Mouse (Mus musculus): ENCODE measurements around the gene Gatad1.
A peak's percentile ranks its signal among the peaks of the same experiment; 100 is the strongest.
"Not testable (repeated sequence)": the region's sequence is repeated elsewhere in the genome, so short reads cannot be mapped to it uniquely, and the experiment has no call there.

Gene Gatad1

GRCm38 (mm10) chr5:3633315-3633714, 23.7 kb downstream of the Gatad1 start:
- DNase-seq: no peak

- DNase-seq: no peak
Observed at GRCm38 (mm10) chr5:3632285-3632684, 24.7 kb downstream of the Gatad1 start.

GRCm38 (mm10) chr5:3631512-3632271, 25.3 kb downstream of the Gatad1 start:
- DNase-seq: no peak

DNA sequence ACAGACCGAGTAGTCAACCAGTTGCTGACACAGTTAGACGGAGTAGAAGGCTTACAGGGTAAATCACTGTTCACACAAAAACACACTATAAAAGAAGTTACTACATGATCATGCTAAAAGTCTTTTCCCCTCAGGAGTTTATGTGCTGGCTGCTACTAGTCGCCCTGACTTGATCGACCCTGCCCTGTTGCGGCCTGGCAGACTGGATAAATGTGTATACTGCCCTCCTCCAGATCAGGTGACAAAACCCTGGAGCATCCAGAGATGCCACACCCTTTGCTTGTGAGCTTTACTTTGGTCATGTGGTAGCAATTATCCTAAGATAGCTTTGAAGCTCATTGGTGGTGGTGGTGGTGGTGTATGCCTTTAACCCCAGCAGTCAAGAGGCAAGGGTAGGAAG, 26.9 kb downstream of the Gatad1 start:
- DNase-seq: no peak

GRCm38 (mm10) chr5:3620486-3620885, 36.5 kb downstream of the Gatad1 start:
- peak; percentile 61 for DNase-seq

- not testable (repeated sequence) for DNase-seq
Observed at GRCm38 (mm10) chr5:3611835-3612234, 45.1 kb downstream of the Gatad1 start.

DNA sequence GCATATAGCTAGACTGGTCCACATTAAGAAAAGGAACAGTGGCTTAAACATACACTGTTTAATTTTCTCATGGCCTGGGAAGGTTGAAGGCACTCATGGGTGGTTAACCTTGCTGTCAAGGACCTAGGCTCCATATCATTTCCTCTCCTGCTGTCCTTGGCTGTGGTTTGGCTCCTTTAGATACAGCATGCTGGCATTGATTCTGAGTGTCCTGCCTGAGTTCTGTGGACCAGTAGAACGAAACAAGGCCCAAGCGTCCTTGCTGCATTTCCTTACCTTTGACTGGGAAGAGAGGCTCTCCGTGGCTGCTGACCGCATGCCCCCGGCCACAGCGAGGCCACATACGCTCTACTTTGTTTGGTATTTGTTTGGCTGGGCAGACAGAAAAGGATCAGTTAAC, 47.7 kb downstream of the Gatad1 start:
- no peak for DNase-seq

GRCm38 (mm10) chr5:3607114-3607513, 49.9 kb downstream of the Gatad1 start:
- DNase-seq: no peak

DNA sequence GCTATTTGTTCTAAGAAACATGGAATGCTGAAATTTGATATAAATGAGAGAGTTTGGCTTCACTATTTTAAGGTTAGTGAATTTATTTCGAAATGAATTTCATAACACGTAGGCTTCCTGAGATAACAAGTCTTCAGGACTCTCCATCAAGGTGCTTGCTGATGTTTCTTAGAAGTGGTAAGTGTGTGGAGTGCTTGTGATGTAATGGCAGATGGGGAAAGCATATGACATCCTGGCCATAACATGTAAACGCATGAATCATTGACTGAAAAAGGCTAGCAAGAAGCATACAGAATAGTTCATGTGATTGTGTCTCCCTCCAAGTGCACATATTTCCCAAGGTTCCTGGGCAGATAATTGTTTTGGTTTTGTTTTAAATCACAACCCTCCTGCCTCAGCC, 56.2 kb downstream of the Gatad1 start:
- DNase-seq: no peak

DNA sequence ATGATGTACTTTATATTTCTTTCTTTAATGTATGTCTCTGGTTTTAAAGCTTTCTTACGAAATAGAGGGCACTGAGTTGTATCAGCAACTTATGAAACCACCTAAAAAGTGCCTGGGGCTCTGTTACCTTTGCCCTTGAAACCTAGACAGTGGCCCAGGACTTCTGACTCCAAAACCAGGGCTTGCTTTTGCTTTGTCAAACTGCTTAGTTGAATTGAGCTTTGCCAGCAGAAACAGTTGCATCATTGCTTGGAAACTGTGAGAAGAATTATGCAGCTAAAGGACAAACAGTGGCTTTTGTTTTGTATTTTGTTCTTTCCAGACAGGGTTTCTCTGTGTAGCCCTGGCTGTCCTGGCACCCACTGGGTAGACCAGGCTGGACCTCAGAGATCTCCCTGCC, 56.7 kb downstream of the Gatad1 start:
- no peak for DNase-seq

DNA sequence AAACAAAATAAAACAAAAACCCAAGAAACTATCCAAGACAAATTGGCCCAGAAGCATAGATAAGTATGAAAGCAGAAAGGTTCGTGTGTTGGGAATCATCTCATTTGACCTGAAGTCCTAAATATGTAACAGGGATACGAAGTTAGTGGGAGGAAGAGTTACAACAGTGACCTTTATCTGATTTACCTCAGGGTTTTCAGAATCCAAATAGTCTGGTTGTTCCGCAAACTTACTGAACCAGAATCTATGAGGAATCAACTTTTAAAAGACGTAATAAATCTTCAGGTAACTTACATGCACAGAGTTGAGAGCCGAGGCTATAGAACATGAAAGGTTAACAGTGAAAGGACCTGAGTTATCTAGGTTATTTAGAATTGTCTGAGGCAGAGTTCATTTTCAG, 58.2 kb downstream of the Gatad1 start:
- no peak for DNase-seq

- no peak for DNase-seq
Observed at GRCm38 (mm10) chr5:3597171-3597570, 59.8 kb downstream of the Gatad1 start.

DNA sequence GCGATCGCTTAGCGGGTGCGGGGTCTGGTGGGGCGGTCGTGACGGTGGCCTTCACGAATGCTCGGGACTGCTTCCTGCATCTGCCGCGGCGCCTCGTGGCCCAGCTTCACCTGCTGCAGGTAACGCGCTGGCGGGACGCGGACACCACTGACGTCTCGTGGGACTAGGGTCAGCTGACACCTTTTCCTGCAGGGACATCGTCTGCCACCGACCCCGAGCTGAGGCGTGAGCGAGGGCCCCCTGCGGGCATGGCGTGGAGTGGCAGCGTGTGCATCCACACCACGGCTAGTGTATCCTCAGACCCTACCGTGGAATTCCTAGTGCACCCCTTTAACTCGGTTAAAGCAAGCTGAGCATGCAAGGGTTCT, 60.6 kb downstream of the Gatad1 start, which contains the start of gene Rbm48:
Rbm48 (minus strand) TSS at position 187 of the 368 bp plus-strand sequence.
- peak; percentile 77 for DNase-seq

DNA sequence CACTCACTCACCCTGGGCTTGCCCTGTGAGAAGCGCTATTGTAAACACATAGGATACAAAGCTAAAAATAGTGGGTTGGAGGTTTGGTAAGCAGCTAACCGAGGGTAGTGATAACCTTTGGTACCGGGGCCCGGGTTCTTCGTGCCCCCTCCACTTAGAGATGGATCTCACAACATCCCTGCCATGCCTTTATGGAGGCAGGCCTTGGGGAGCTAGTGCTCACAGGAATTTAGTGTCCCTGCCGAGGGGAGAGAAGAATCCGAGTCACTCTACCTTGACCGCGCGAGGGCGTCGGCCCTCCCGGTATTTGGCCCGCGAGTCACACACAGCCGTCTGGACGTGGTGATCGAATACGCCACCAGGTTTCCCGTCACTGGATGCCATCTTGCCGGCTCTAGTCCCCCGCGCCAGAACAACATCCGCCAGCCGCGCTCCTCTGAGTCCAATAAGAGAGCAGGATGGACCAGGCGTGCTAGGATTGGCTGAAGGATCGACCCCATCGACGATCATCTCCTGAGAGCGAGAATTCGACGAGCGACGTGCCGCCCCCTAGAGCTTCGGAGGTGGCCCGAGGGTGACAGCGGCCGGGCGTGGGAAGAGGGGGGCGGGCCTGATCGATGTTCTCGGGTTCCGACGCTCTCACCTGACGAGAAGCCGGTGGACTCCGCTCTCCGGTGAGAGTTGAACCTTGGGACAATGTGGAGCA, 61.1 kb downstream of the Gatad1 start, which contains the start of gene Pex1:
Pex1 (plus strand) TSS at position 374 of the 706 bp plus-strand sequence.
- peak; percentile 91 for DNase-seq
